Mouse (Mus musculus): ENCODE measurements around the gene Nlrc4. TPM values are rescaled to one million over a fixed set of nuclear protein-coding genes. Genes with fewer than 3 reads are reported as not detected.
A peak's percentile ranks its signal among the peaks of the same experiment; 100 is the strongest.

Gene Nlrc4
- total RNA-seq, 4 experiments from 2014 or later = 0.22 to 0.37 (median 0.32) TPM

- no peak for DNase-seq (ENCODE audit: low spot score)
Measured at GRCm38 (mm10) chr17:74430074-74430473, 28.9 kb downstream of the Nlrc4 start.

- DNase-seq (ENCODE audit: low spot score) = peak; percentile 26
Measured at GRCm38 (mm10) chr17:74424401-74425005, 34.4 kb downstream of the Nlrc4 start.

GRCm38 (mm10) chr17:74420656-74421055 is 38.3 kb downstream of the Nlrc4 start:
- no peak for DNase-seq (ENCODE audit: low spot score)

- DNase-seq (ENCODE audit: low spot score) = no peak
Measured at GRCm38 (mm10) chr17:74418171-74418570, 40.8 kb downstream of the Nlrc4 start.

- DNase-seq (ENCODE audit: low spot score) = no peak
Measured at GRCm38 (mm10) chr17:74416841-74417360, 42.0 kb downstream of the Nlrc4 start.

- no peak for DNase-seq (ENCODE audit: low spot score)
Measured at GRCm38 (mm10) chr17:74414671-74415070, 44.3 kb downstream of the Nlrc4 start.

- DNase-seq (ENCODE audit: low spot score) = no peak
Measured at GRCm38 (mm10) chr17:74413324-74413723, 45.6 kb downstream of the Nlrc4 start.

- DNase-seq (ENCODE audit: low spot score) = no peak
Measured at GRCm38 (mm10) chr17:74409722-74410121, 49.2 kb downstream of the Nlrc4 start.

- no peak for DNase-seq (ENCODE audit: low spot score)
Measured at GRCm38 (mm10) chr17:74406487-74406886, 52.5 kb downstream of the Nlrc4 start.

- no peak for DNase-seq (ENCODE audit: low spot score)
Measured at GRCm38 (mm10) chr17:74402486-74403222, 56.3 kb downstream of the Nlrc4 start.

GRCm38 (mm10) chr17:74397173-74397572 is 61.8 kb downstream of the Nlrc4 start:
- no peak for DNase-seq (ENCODE audit: low spot score)

- no peak for DNase-seq (ENCODE audit: low spot score)
Measured at GRCm38 (mm10) chr17:74396766-74397165, 62.2 kb downstream of the Nlrc4 start.

GRCm38 (mm10) chr17:74395383-74396065 is 63.4 kb downstream of the Nlrc4 start, which contains the start of gene Slc30a6:
Gene Slc30a6, plus strand, starts transcription at chr17:74395608.
- peak; percentile 97 for DNase-seq (ENCODE audit: low spot score)

- DNase-seq (ENCODE audit: low spot score) = no peak
Measured at GRCm38 (mm10) chr17:74394855-74395254, 64.1 kb downstream of the Nlrc4 start.

GRCm38 (mm10) chr17:74394381-74394780 is 64.6 kb downstream of the Nlrc4 start:
- DNase-seq (ENCODE audit: low spot score) = no peak

GRCm38 (mm10) chr17:74389847-74390246 is 69.1 kb downstream of the Nlrc4 start:
- DNase-seq (ENCODE audit: low spot score) = no peak

- DNase-seq (ENCODE audit: low spot score) = no peak
Measured at GRCm38 (mm10) chr17:74386657-74387056, 72.3 kb downstream of the Nlrc4 start.

GRCm38 (mm10) chr17:74376916-74377315 is 82.0 kb downstream of the Nlrc4 start:
- no peak for DNase-seq (ENCODE audit: low spot score)

All from heart, adult 8-10 months (tissue).